Comparison of ENCODE assay signal across 9 mouse cellular contexts in genomic region chr7:80781444-80782120, GRCm38 (mm10). TPM values are rescaled to one million over a fixed set of nuclear protein-coding genes. Genes with fewer than 3 reads are reported as not detected.
DNase-seq lines count a peak whose midpoint lies in the region; ATAC-seq and TF ChIP-seq lines count a peak whose summit lies in the region.
"Had no signal": no experiment of that assay in that cellular context is flagged by ENCODE, and none has a peak within 500 bp of the region (broad histone marks: within the 10 kb centered on the region; RNA-seq: fewer than 3 reads in every experiment).

No protein-coding gene starts in this region.

- TF ChIP-seq CTCF in brain, embryonic 14.5 days (IDR thresholded peaks at IDR 0.05; ENCODE audit: borderline replicate concordance, extremely low read depth, insufficient read depth, insufficient read length), result no peak
- TF ChIP-seq CTCF in cerebellum, adult 2 months (IDR thresholded peaks at IDR 0.05; ENCODE audit: borderline replicate concordance, insufficient read depth, low read depth, low read length), result no peak

- DNase-seq in kidney, adult 11 months, result peak; percentile 34
- no peak for DNase-seq in kidney, adult 8-10 months
- DNase-seq in brain, embryonic 14.5 days (ENCODE audit: low read depth), result peak; percentile 20
- peak; percentile 52 for DNase-seq in heart, postnatal 25 days (ENCODE audit: low spot score)
- DNase-seq in lung, postnatal 14 days, result peak; percentile 39
- DNase-seq in layer of hippocampus, postnatal 36 days, result no peak
- DNase-seq in cerebellum, adult 2 months, result no peak

- no peak for TF ChIP-seq POLR2A in brain, embryonic 14.5 days (IDR thresholded peaks at IDR 0.05; ENCODE audit: borderline replicate concordance, extremely low read depth, insufficient read depth, insufficient read length, poor library complexity, severe bottlenecking)
- no peak for TF ChIP-seq POLR2A in cerebellum, adult 2 months (IDR thresholded peaks at IDR 0.05; ENCODE audit: borderline replicate concordance, insufficient read depth, low read length)

- ATAC-seq in forebrain, embryonic 12.5 days (ENCODE audit: low FRiP score), result no peak

- no peak overlapping the region for H3K4me2 ChIP-seq in forebrain, embryonic 12.5 days
- H3K4me2 ChIP-seq: limb, embryonic 13.5 days had no signal

- H3K36me3 ChIP-seq in forebrain, embryonic 12.5 days (replicated peaks), result no peaks in the 10 kb centered on the region
- H3K36me3 ChIP-seq: limb, embryonic 13.5 days had no signal

- H3K9me3 ChIP-seq in forebrain, embryonic 12.5 days, result no peaks in the 10 kb centered on the region
- H3K9me3 ChIP-seq: limb, embryonic 13.5 days had no signal

- intact Hi-C loops in heart, postnatal 25 days (cut with DNase I), result no loop called here

- no peak overlapping the region for H3K27ac ChIP-seq in forebrain, embryonic 12.5 days
- H3K27ac ChIP-seq in cerebellum, adult 2 months (ENCODE audit: insufficient read depth, low read length), result no peak overlapping the region
- H3K27ac ChIP-seq: limb, embryonic 13.5 days had no signal

- peaks cover 10% of the 10 kb centered on the region; the same call in 1 of the 2 replicates for H3K4me1 ChIP-seq in forebrain, embryonic 12.5 days
- H3K4me1 ChIP-seq in cerebellum, adult 2 months (ENCODE audit: control insufficient read depth, insufficient read depth, low read length), result 0 out of 2 replicates have a peak, but pooled peaks cover 2% of the 10 kb centered on the region

- 76% methylated on average over 9 of the region's 9 CpGs for whole genome bisulfite sequencing in forebrain, embryonic 12.5 days
- WGBS in cerebellum, adult 2 months, result 67% methylated on average over 9 of the region's 9 CpGs

- no peak overlapping the region for H3K4me3 ChIP-seq in forebrain, embryonic 12.5 days (replicated peaks)
- H3K4me3 ChIP-seq in cerebellum, adult 2 months (replicated peaks; ENCODE audit: insufficient read depth, low read depth, low read length), result no peak overlapping the region
- H3K4me3 ChIP-seq: limb, embryonic 13.5 days had no signal

- no peak overlapping the region for H3K9ac ChIP-seq in forebrain, embryonic 12.5 days
- H3K9ac ChIP-seq: limb, embryonic 13.5 days had no signal

- no peaks in the 10 kb centered on the region for H3K27me3 ChIP-seq in forebrain, embryonic 12.5 days
- no peaks in the 10 kb centered on the region for H3K27me3 ChIP-seq in cerebellum, adult 2 months (ENCODE audit: control insufficient read depth, insufficient read depth, low read length)
- H3K27me3 ChIP-seq: limb, embryonic 13.5 days had no signal

RNA-seq across cellular contexts. Expression of gene Iqgap1, which starts 44.2 kb away (rescaled TPM):
- polyA plus RNA-seq in brain, embryonic 14.5 days (2012; rRNA removed), result 27.1 and 31.4 TPM in 2 replicates
- total RNA-seq in heart, postnatal 25 days (2021), result 10 to 100 TPM; 39.8 to 46.7 TPM
- total RNA-seq in layer of hippocampus, postnatal 36 days (2021), result 10 to 100 TPM; 19.5 to 23.9 TPM
- polyA plus RNA-seq in forebrain, embryonic 12.5 days (2016; fragmentation: Nextera tagmentation; extraction: Ambion mirVana), result 30.8 and 31.6 TPM in 2 replicates
- 21.0 and 21.5 TPM in 2 replicates for polyA plus RNA-seq in cerebellum, adult 2 months (2012; rRNA removed)

Comparison
In these comparisons a context has a peak if more than half of its experiments do, and no peak if none do; other contexts are left out.
1. DNase-seq: peak in kidney, adult 11 months (single experiment), brain, embryonic 14.5 days (single experiment), heart, postnatal 25 days (single experiment) and lung, postnatal 14 days (single experiment); none in kidney, adult 8-10 months (0 of 2), layer of hippocampus, postnatal 36 days (0 of 2) and cerebellum, adult 2 months (0 of 2).